Mouse (Mus musculus) activated CD4-positive, CD25-positive, alpha-beta regulatory T cell (primary cell): Measurements from ENCODE around the gene Olfr495. TPM values are rescaled to one million over a fixed set of nuclear protein-coding genes. Genes with fewer than 3 reads are reported as not detected.

Experiments
- polyA plus RNA-seq, 2 experiments: library from polyadenylated mRNA; unstranded; fragments of 100-300 nt; shearing (Covaris generic); gene quantifications; one replicate each; pipeline ENCODE4 v1.2.1; 2017

The Olfr495 gene
- not detected for polyA plus RNA-seq

DNA sequence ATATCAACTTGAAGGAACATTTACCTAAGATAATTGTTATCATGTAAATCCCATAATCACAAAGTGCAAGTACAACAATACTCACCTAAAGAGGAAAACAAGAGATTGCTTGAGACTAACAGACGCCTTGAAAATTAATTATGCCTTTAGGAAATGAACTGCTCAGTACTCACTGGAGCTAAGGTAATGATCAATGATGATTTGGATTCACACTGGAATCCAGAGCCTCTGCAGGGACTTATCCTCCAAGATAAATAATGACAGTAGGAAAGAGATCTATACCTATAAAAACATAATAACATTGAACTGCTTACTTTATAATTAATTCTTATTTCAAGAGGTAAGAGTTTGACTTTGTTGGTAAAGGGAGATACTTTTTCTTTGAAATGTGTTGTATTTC is at the start of gene Olfr495:
Gene Olfr495, plus strand, starts transcription at position 301 of the 400 bp plus-strand sequence.

GRCm38 (mm10) chr7:108346879-108347278 is 46.1 kb upstream of the Olfr495 start, which contains the start of gene Olfr493:
Gene Olfr493 (minus strand): TSS chr7:108346979.

GRCm38 (mm10) chr7:108365035-108365434 is 27.9 kb upstream of the Olfr495 start, which contains the start of gene Olfr494:
Gene Olfr494 (plus strand): TSS chr7:108365335.

DNA sequence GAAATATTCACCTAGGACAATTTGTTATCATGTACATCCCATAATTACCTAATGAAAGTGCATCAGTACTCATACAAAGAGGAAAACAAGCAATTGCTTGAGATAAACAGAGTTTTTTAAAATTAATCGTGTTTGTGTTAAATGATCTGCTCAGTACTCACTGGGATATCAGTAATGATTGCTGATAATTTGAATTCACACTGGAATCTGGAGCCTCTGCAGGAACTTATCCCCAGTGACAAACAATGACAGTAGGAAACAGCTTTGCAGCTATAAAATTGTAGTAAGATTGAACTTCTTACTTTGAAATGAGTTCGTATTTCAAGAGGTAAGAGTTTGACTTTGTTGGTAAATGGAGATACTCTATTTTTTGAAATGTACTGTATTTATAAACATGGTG is 27.2 kb downstream of the Olfr495 start, which contains the start of gene Olfr497:
Gene Olfr497, plus strand, starts transcription at position 301 of the 400 bp plus-strand sequence.

Other genes with a start within 250 kb of the Olfr495 start
- gene Olfr485, start 233.3 kb upstream of the Olfr495 start, polyA plus RNA-seq, result not detected
- not detected for gene Olfr486, start 220.4 kb upstream of the Olfr495 start, polyA plus RNA-seq
- not detected for gene Olfr487, start 178.5 kb upstream of the Olfr495 start, polyA plus RNA-seq
- under 1 TPM in 1 of 2 experiments, not detected in 1; 0.41 TPM for gene Olfr488, start 134.8 kb upstream of the Olfr495 start, polyA plus RNA-seq
- gene Olfr490, start 104.2 kb upstream of the Olfr495 start, polyA plus RNA-seq, result not detected
- gene Olfr491, start 79.7 kb upstream of the Olfr495 start, polyA plus RNA-seq, result under 1 TPM in 1 of 2 experiments, not detected in 1; 0.31 TPM
- gene Olfr492, start 69.5 kb upstream of the Olfr495 start, polyA plus RNA-seq, result not detected
- gene Olfr493, start 46.2 kb upstream of the Olfr495 start, polyA plus RNA-seq, result not detected
- not detected for gene Olfr494, start 27.8 kb upstream of the Olfr495 start, polyA plus RNA-seq
- gene Olfr497, start 27.3 kb downstream of the Olfr495 start, polyA plus RNA-seq, result not detected
- gene Olfr498, start 72.2 kb downstream of the Olfr495 start, polyA plus RNA-seq, result not detected
- gene Olfr502, start 131.9 kb downstream of the Olfr495 start, polyA plus RNA-seq, result under 1 TPM in 1 of 2 experiments, not detected in 1; 0.61 TPM
- gene Olfr503, start 151.4 kb downstream of the Olfr495 start, polyA plus RNA-seq, result not detected
- gene Olfr504, start 172.6 kb downstream of the Olfr495 start, polyA plus RNA-seq, result not detected
- not detected for gene Olfr506, start 217.6 kb downstream of the Olfr495 start, polyA plus RNA-seq
- gene Olfr507, start 228.6 kb downstream of the Olfr495 start, polyA plus RNA-seq, result not detected
- not detected for gene Olfr508, start 236.8 kb downstream of the Olfr495 start, polyA plus RNA-seq